Mouse (Mus musculus) urinary bladder, adult 2 months (tissue): ENCODE measurements around the gene Wnt5a. TPM values are rescaled to one million over a fixed set of nuclear protein-coding genes. Genes with fewer than 3 reads are reported as not detected.

Experiments used
- DNase-seq: peaks from one replicate; pipeline ENCODE4 v3.0.0; 2022; ENCODE audit warnings: low spot score
- polyA plus RNA-seq: library from polyadenylated mRNA; depleted of rRNA; stranded (reverse); fragments of >200 nt; gene quantifications from 2 replicates; pipeline ENCODE4 v1.2.3, GENCODE M21; 2012

The Wnt5a gene
- polyA plus RNA-seq, 1 experiment: 69.0 TPM

GRCm38 (mm10) chr14:28509441-28510340, 5.1 kb downstream of the Wnt5a start:
- DNase-seq: no peak

GRCm38 (mm10) chr14:28510341-28511028, 5.9 kb downstream of the Wnt5a start:
- no peak for DNase-seq

- DNase-seq: peak; percentile 50
Observed at GRCm38 (mm10) chr14:28511029-28511651, 6.6 kb downstream of the Wnt5a start.

- no peak for DNase-seq
Observed at GRCm38 (mm10) chr14:28512805-28513590, 8.4 kb downstream of the Wnt5a start.

- no peak for DNase-seq
Observed at GRCm38 (mm10) chr14:28514171-28514570, 9.6 kb downstream of the Wnt5a start.

- no peak for DNase-seq
Observed at GRCm38 (mm10) chr14:28515331-28515730, 10.8 kb downstream of the Wnt5a start.

- DNase-seq: no peak
Observed at GRCm38 (mm10) chr14:28517631-28518560, 13.3 kb downstream of the Wnt5a start.

- no peak for DNase-seq
Observed at GRCm38 (mm10) chr14:28521106-28521505, 16.6 kb downstream of the Wnt5a start.

- DNase-seq: no peak
Observed at GRCm38 (mm10) chr14:28522611-28523010, 18.1 kb downstream of the Wnt5a start.

- no peak for DNase-seq
Observed at GRCm38 (mm10) chr14:28525566-28525965, 21.0 kb downstream of the Wnt5a start.

GRCm38 (mm10) chr14:28528151-28528685, 23.7 kb downstream of the Wnt5a start:
- no peak for DNase-seq

GRCm38 (mm10) chr14:28531531-28531930, 27.0 kb downstream of the Wnt5a start:
- DNase-seq: no peak

- DNase-seq: no peak
Observed at GRCm38 (mm10) chr14:28532943-28533342, 28.4 kb downstream of the Wnt5a start.

- DNase-seq: no peak
Observed at GRCm38 (mm10) chr14:28533876-28534275, 29.3 kb downstream of the Wnt5a start.

GRCm38 (mm10) chr14:28535814-28536213, 31.3 kb downstream of the Wnt5a start:
- DNase-seq: no peak

- no peak for DNase-seq
Observed at GRCm38 (mm10) chr14:28539577-28539976, 35.0 kb downstream of the Wnt5a start.

GRCm38 (mm10) chr14:28542117-28542741, 37.7 kb downstream of the Wnt5a start:
- no peak for DNase-seq

GRCm38 (mm10) chr14:28561861-28562260, 57.3 kb downstream of the Wnt5a start:
- DNase-seq: no peak
